Mouse (Mus musculus) CD8-positive naive resting alpha-beta T cell, adult 2 months (primary cell): Measurements from ENCODE around the gene Tap2.

Experiments used
- DNase-seq, 2 experiments: peaks; one replicate each; pipeline ENCODE4 v3.0.0; 2022; ENCODE audit warnings: low read depth in 2 of 2, low spot score in 2 of 2

Tap2 gene

DNA sequence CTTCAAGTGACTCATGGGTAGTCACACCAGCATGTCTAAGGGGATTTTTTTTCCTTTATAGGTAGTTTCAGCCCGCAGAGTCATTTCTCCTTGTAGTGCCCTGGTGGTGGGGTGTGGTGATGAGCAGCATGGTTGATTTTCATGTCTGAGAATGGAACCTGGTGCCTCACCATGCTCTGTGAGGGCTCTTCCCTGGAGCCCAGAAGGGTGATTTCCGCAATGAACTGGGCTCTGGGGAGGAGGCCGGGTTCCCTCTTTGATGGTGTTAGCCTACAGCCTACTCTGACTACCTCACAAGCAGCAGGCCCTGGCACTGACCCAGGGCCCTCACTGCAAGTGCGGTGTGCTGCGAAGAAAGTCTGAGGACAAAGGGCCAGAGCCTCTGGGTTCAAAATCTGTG is at the start of gene Tap2:
Gene Tap2 (plus strand): TSS at position 84 of the 400 bp plus-strand sequence.
- DNase-seq = no peak

DNA sequence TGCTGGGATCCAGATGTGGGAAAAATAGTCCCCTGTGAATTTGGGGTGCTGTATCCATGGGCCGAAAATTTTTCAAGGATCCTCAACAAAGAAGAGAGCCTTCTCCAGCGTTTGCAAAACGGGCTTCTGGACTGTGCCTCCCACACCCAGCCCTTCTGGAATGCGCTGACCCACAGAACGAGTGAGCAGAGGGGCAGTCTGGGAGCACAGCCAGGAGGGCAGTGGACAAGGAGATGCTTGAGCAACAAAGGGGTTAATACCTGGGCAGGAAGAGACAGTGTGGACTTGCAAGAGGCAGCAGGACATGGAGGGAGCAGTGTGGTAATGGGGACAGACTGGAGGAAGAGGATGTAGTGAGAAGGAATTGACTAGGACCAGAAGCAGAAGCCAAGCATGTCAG is 47.8 kb upstream of the Tap2 start:
- no peak for DNase-seq

DNA sequence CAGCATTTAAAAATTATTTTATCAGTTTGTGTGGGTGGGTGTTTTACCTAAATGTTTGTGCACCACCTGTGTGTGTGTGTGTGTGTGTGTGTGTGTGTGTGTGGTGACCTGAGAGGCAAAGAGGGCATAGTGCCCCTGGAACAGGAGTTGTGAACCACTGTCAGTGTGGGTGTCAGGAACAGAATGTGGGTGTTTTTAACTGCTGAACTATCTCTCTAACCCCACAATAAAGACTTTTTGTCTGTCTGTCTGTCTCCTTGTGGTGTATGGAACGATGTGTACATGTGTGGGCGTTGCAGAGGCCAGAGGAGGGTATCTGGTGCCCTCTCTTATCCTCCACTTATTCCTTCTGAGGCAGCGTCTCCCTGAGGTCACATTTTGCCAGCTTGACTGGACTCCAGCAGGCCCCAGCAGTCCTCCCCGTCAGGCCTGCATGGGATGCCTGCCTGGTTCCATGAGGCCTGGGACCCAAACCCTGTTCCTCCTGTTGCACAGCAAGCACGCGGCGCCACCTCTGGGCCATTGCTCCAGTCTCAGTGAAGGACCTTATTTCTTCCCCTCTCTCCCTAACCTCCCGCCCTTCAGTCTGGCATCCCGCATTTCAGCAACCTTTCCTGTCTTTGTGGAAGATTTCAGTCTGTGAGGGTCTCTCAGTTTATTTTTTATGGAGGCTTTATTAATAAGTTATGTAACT is 39.0 kb upstream of the Tap2 start:
- no peak for DNase-seq

DNA sequence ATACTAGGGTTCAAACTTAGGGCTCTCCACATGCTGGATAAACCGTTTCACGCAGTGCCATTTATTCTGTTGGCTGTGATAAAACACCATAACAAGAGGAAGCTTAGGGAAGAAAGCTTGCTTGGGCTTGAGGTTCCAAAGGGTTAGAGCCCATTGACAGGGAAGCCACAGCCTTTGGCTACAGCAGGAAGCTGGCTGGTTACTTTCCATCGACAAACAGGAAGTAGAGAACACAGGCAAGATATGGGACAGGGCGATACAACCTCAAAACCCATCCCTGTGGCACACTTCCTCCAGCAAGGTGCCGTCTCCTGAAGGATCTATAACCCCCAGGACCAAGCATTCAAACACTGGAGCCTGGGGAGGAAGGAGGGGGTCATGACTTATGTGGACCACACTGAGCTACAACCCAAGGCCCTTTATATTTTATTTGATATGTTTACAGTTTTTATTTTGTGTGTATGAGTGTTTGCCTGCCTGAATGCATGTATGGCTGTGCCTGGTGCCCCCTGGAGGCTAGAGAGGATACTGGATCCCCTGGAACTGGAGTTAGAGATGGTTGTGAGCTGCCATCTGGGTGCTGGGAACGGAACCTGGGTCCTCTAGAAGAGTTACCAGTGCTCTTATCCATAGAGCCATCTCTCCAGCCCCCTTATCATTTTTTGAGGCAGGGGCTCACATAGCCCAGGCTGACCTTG is 38.1 kb upstream of the Tap2 start:
- peak in 1 of 2 experiments; percentile 31 for DNase-seq

DNA sequence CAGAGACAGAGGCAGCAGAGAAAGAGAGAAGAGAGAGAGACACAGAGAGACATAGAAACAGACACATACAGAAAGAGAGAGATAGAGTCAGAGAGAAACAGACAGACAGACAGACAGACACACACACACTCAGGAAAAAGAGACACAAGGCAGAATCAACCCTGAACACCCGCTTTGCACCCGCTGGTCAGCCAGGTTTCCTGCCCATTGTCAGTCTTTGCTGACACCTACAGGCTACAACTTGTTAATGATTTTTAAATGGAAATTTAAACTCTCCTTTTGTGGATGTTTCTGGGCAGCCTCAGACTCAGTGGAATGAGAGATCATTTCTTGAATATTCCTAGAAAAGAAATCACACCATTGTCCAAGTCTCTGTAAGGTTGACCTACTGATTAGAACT is 34.0 kb upstream of the Tap2 start:
- peak; percentile 41 to 53 for DNase-seq

DNA sequence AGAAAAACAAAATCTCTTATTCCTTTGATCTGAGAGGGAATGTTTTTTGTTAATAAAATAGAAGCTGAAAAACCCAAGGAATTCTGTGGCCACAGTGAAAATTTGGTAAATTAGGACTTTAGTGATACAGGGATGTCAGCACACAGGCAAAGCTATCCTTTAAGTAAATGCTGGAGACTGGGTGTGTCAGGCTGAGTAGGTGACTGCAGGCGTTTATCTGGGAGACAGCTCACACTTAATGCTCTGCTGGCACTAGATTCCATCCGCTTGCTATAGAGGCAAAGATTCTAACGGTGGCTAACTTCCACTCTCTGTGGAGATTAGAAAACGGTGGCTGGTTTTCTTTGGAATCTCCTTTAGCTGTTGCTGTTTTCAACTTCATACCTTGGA is 32.8 kb upstream of the Tap2 start:
- no peak for DNase-seq

DNA sequence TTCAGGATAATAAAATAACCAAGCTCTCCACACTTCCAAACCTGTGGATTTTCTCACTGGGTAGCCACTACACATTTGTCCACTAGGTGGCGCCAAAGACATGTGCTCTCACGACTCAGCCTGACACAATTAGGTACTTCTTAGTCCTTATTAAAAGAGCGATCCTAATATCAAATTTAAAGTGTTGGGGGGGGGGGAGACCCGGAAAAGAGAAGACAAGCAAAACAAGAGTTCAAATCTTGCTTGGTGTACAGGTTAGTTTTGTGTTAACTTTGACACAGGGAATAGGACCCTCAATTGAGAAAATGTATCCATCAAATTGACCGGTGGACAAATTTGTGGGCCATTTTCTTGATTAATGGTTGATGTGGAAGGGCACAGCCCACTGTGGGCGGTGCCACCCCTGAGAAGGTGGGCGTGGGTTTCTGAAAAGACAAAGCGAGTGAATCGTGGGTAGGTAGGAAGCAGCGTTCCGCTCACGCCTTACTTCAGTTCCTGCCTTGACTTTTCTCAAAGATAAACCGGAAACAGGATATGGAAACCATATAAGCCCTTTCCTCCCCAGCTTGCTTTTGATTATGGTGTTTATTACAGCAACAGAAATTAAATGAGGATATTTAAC is 32.3 kb upstream of the Tap2 start:
- peak; percentile 81 to 87 for DNase-seq

DNA sequence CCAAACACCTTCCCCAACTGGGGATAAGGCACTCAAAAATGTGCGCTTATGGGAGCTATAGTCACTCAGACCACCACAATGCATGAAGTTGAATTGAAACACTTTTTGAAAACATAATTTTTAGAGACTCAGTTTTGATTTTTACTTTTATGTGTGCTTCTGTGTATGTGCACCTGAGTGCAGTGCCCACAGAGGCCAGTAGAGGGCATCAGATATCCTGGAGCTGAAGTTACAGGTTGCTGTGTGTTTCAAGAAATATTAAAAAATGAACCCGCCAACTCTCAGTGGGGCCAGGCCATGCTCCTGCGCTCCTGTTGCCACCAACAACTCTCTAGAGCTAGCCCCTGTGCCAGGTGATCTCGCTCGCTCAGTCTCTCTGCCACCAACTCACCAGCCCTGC is 30.8 kb upstream of the Tap2 start:
- no peak for DNase-seq

DNA sequence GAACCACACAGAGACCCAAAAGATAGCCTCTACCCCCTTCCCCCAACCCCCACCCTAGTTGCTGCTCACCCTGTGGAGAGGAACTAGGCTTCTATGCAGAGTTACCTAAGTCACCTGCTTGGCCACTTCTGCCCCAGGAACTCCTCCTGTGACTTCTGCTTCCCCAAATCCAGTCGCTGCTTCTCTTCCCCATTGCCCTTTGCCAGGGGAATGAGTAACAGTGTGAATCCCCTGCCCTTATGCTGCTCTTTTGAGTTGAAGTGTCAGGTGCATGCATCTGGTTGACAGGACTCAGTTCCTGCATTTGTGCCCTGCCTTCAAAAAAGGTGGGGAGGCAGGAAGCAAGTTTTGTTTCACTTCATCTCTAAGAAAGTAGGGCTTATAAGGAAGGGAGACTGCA is 29.3 kb upstream of the Tap2 start:
- no peak for DNase-seq

DNA sequence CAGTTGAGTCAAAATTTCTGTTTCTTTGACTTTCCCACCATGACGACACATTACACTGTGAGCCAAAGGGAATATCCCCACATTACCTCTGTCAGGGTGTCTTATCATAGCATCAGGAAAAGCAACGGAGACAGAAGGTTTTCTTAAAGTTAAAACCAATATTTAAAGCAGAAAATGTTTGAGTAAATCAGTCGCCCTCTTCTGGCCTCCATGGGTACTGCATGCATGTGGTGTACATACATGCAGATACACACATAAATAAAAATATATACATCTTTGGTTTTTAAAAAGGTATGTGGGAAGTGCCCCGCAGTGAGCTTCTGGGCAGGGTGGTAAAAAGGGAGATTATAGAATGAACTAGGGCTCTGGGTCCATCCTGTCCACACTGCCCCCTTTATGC is 26.1 kb upstream of the Tap2 start:
- DNase-seq = peak in 1 of 2 experiments; percentile 44

DNA sequence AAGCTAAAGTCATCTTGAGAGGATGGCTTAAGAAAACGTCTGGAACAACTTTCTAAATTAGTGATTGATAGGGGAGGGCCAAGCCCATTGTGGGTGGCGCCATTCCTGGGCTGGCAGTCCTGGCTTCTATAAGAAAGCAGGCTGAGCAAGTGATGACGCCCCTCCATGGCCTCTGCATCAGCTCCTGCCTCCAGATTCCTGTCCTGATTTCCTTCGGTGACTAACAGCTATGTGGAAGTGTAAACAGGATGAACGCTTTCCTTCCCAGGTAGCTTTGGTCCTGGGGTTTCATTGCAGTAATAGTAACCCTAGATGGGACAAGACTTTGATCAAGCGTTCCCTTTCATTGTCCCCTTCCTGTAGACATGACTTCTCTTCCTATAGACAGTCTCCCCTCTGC is 24.3 kb upstream of the Tap2 start:
- DNase-seq = no peak

DNA sequence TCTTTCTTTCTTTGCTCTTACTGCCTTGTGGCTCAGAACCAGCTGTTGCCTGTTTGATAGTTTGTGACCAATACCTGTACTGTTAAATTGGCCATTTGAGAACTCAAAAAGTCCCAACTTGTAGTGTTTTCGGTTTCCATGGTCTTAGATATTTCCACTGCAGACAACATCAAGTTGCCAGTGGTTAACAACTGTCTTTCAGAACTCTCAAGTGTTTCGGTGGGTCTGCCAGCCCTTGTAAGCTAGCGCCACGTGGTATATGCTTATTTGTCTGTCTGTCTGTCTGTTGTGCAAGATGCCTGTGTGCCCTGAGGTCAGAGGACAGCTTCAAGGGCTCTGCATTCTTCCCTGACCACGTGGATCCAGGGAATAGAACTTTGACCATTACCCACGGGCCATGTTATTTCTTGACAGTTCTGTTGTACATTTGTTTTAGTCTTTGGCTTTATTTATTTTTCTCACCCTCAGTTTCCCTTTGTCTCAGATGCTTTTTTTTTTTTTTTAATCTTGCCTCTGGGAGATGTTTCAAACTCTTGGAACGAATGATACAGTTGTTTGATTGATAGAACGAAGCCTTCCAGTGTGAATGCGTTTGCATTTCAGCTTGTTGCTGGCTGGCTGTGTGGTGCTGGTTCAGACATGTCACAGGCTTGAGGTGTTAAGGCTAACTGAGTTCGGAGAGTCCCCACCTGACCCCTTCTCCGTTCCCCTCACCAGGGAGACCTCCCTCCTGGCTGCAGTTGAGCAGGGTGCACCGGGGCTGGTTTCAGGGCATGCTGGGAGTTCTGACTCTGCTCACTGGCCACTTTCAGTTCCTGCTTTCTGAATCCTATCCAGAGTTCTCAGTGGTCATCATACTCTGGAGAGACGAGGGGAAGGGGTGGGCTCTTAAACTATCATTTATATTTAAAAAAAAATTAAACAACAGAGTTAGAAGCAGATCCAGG is 23.1 kb upstream of the Tap2 start:
- DNase-seq = no peak

DNA sequence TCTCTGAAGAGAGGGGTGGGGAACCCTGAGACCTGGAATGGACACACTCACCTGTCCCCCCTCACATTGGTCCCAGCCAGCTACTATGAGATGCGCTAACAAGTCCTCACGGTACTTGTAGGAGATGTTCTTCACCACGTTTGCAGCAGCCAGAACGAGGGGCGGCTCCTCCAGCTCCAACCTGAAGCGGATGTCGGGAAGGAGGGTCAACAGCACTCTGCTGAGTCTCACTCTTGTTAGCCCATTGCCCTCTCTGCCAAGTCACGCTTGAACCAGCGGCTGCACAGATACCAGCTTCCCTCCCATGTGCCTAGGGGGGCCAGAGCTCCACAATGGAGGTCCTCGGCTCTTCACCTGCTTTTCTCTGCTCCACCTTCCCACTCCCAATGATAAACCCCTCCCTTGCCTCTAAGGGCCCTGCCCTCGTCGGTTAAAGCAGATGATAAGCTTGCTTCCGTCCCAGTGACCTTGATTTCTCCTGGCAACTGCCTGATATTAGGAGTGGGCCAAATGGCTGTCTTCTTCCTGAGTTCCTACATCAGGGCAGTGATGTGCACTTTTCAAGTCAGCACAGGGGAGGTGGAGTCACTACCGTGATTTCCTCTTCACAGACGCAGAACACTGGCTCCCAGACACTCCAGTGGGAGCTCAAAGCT is 19.6 kb upstream of the Tap2 start:
- DNase-seq = no peak

DNA sequence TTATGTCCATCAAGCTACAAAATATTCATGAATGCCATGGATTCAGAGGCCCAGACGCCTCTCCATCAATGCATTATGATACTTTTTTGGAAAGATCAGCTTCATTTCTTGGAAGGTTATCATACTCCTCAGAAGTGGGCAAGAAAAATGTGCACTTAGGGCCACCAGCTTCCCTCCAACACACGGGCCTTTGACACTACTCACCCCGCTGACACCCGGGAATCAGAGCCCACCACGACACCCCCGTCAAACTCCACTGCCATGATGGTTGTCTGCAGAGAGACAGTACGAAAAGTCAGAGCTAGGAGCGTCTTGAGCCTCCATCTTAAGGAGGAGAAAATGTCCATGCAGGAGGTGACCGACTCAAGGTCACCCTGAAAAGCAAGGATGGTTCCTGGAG is 17.8 kb upstream of the Tap2 start:
- DNase-seq = no peak

DNA sequence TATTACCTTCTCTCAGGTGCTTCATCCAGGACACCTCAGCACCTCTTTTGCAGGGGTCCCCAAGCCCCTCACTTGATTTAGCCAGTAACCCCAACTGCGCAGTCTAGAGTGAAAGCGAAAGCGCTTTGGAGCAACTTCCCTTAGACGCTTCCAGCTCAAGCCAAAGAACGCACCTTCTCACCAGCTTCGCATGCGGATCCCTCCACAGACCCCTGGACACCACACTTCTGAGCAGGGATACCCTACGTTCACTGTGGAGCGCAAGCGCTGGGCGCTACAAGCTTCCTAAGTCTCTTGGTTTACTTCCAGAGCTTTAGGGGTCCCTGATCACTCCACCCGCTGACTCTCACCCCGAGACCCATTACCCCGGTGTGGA is 16.5 kb upstream of the Tap2 start:
- no peak for DNase-seq

DNA sequence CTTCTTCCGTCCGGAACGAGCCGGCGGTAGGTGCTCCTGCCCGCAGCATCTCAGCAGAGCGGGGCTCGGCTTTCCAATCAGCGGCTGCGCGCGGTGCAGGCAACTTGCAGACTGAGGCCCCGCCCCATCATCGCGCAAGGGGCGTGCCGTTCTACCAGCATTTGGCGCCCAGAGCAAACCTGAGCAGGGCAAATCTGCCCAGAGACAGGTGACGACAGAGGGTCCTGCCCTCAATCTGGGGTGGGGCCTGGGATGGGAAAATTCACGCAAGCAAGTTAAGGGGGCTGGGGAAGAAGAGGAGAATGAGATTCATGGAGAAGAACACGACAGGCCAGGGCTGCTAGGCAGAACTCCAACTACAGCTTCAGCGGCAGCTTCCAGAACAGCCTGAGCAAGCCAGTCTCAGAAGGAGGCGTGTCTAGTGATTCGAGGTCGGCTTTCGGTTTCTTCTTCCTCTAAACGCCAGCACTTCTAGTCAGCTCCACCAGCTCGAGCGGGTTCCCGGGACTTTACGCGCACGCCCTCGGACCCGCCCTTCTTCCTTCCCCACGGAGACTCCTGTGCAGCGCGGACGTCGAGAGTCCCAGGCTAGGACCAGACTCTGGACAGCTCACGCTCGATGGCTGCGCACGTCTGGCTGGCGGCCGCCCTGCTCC is 15.9 kb upstream of the Tap2 start, which contains the start of the genes Tap1 and Psmb9:
Gene Tap1 (plus strand): TSS at position 293 of the 656 bp plus-strand sequence.
Gene Psmb9 (minus strand): TSS at position 504 of the 656 bp plus-strand sequence.
- DNase-seq = peak; percentile 97 to 99

DNA sequence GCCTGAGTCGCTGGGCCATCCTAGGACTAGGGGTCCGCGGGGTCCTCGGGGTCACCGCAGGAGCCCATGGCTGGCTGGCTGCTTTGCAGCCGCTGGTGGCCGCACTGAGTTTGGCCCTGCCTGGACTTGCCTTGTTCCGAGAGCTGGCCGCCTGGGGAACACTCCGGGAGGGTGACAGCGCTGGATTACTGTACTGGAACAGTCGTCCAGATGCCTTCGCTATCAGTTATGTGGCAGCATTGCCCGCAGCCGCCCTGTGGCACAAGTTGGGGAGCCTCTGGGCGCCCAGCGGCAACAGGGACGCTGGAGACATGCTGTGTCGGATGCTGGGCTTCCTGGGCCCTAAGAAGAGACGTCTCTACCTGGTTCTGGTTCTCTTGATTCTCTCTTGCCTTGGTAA is 15.3 kb upstream of the Tap2 start:
- peak in 1 of 2 experiments; percentile 18 for DNase-seq

DNA sequence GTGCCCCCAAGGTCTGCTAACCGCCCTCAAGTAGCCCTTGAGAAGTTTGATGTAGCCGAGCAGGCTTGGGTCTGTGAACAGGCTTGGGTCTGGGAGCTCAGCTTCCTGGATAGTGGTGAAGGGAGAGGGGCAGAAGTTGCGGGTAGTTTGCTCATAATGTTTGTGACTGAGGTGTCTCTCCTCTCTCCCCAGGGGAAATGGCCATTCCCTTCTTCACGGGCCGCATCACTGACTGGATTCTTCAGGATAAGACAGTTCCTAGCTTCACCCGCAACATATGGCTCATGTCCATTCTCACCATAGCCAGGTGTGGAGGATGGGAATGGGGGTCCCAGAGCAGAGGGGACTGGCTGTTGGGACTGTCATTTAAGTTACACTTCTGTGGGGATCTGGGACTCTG is 14.3 kb upstream of the Tap2 start:
- no peak for DNase-seq

DNA sequence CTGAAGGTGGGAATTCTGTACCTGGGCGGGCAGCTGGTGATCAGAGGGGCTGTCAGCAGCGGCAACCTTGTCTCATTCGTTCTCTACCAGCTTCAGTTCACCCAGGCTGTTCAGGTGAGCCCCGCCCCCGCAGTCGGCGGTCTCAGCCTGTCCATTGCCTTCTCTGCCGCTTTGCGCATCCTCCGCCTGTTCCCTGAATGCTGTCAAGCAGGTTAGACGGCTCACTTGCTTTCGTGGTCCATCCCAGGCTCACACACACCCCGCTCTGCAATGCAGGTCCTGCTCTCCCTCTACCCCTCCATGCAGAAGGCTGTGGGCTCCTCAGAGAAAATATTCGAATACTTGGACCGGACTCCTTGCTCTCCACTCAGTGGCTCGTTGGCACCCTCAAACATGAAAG is 10.5 kb upstream of the Tap2 start:
- no peak for DNase-seq

DNA sequence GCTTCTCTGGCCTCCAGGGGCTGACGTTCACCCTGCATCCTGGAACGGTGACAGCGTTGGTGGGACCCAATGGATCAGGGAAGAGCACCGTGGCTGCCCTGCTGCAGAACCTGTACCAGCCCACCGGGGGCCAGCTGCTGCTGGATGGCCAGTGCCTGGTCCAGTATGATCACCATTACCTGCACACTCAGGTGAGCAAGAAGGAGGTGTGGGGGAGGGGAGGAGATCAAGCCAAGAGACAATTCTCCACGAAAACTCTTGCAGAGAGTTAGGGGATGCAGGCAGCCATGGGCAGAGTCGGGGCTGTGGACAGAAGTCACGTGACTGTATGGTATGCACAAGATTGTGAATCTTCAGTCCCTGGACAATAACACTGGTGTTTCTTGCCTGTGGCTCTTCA is 9.9 kb upstream of the Tap2 start:
- DNase-seq = no peak
